ENCODE assay signal across 8 mouse cellular contexts in genomic region chr11:80429009-80429475, GRCm38 (mm10). TPM values are rescaled to one million over a fixed set of nuclear protein-coding genes. Genes with fewer than 3 reads are reported as not detected.
DNase-seq lines count a peak whose midpoint lies in the region; ATAC-seq and TF ChIP-seq lines count a peak whose summit lies in the region.

No protein-coding gene starts in this region.

- H3K4me3 ChIP-seq in bone marrow macrophage, adult 2 months (ENCODE audit: insufficient read depth, low read length) = peak overlapping the region; percentile 98
- peak overlapping the region; percentile 95 for H3K4me3 ChIP-seq in kidney, embryonic 15.5 days (replicated peaks)
- peak overlapping the region; percentile 100 for H3K4me3 ChIP-seq in lung, embryonic 14.5 days (ENCODE audit: low read depth, low read length)
- H3K4me3 ChIP-seq in neural tube, embryonic 14.5 days (ENCODE audit: low read depth, low read length) = peak overlapping the region; percentile 99

- TF ChIP-seq CTCF in bone marrow macrophage, adult 2 months (IDR thresholded peaks at IDR 0.05; ENCODE audit: low read depth, low read length) = no peak
- no peak for TF ChIP-seq CTCF in lung, embryonic 14.5 days (IDR thresholded peaks at IDR 0.05; ENCODE audit: low read depth)

- H3K4me2 ChIP-seq in kidney, embryonic 15.5 days = peak overlapping the region; percentile 78
- peak overlapping the region; percentile 81 for H3K4me2 ChIP-seq in lung, embryonic 14.5 days
- peak overlapping the region; percentile 92 for H3K4me2 ChIP-seq in neural tube, embryonic 14.5 days (ENCODE audit: low read depth, low read length)

- peaks cover 24% of the 10 kb centered on the region for H3K36me3 ChIP-seq in kidney, embryonic 15.5 days
- H3K36me3 ChIP-seq in lung, embryonic 14.5 days (ENCODE audit: insufficient read depth) = peaks cover 24% of the 10 kb centered on the region
- peaks cover 17% of the 10 kb centered on the region; the same call in 1 of the 2 replicates for H3K36me3 ChIP-seq in neural tube, embryonic 14.5 days (ENCODE audit: control insufficient read depth, insufficient read depth, low read length)

- under 1% methylated on average over 37 of the region's 37 CpGs for WGBS in kidney, embryonic 15.5 days
- WGBS in lung, embryonic 14.5 days = under 1% methylated on average over 37 of the region's 37 CpGs
- WGBS in neural tube, embryonic 14.5 days = under 1% methylated on average over 37 of the region's 37 CpGs

- TF ChIP-seq POLR2A in bone marrow macrophage, adult 2 months (IDR thresholded peaks at IDR 0.05; ENCODE audit: borderline replicate concordance, low read depth, low read length) = no peak

- no peaks in the 10 kb centered on the region for H3K9me3 ChIP-seq in kidney, embryonic 15.5 days (replicated peaks)
- no peaks in the 10 kb centered on the region for H3K9me3 ChIP-seq in lung, embryonic 14.5 days (ENCODE audit: low read depth, low read length)
- no peaks in the 10 kb centered on the region for H3K9me3 ChIP-seq in neural tube, embryonic 14.5 days (ENCODE audit: control insufficient read depth, low read length)

- H3K27ac ChIP-seq in bone marrow macrophage, adult 2 months (ENCODE audit: insufficient read depth, low read depth, low read length) = peak overlapping the region; percentile 67; the same call in 1 of the 2 replicates
- H3K27ac ChIP-seq in kidney, embryonic 15.5 days = peak overlapping the region; percentile 88
- H3K27ac ChIP-seq in lung, embryonic 14.5 days (ENCODE audit: low read depth) = peak overlapping the region; percentile 84
- peak overlapping the region; percentile 86 for H3K27ac ChIP-seq in neural tube, embryonic 14.5 days (ENCODE audit: low read depth, low read length)

- peak; percentile 29 to 35 for DNase-seq in thymus, adult 18-20 months
- no peak for DNase-seq in thymus, postnatal 4 days
- DNase-seq in lung, embryonic 14.5 days = peak; percentile 57
- DNase-seq in frontal cortex, postnatal 10 days (ENCODE audit: low spot score in 2 of 2) = no peak

- peak; percentile 40 for ATAC-seq in granulocyte monocyte progenitor cell, adult 5-6 weeks (replicated peaks; ENCODE audit: poor library complexity, severe bottlenecking)
- ATAC-seq in kidney, embryonic 15.5 days (replicated peaks; ENCODE audit: low FRiP score) = peak; percentile 7
- ATAC-seq in lung, embryonic 14.5 days (ENCODE audit: insufficient read depth) = no peak; the same call in 1 of the 2 replicates
- no peak; the same call in none of the 2 replicates for ATAC-seq in neural tube, embryonic 14.5 days (ENCODE audit: low read depth)

- H3K27me3 ChIP-seq in kidney, embryonic 15.5 days = no peaks in the 10 kb centered on the region
- no peaks in the 10 kb centered on the region for H3K27me3 ChIP-seq in lung, embryonic 14.5 days (ENCODE audit: insufficient read depth, low read length)
- H3K27me3 ChIP-seq in neural tube, embryonic 14.5 days (ENCODE audit: control insufficient read depth, insufficient read depth, low read length) = no peaks in the 10 kb centered on the region

- H3K4me1 ChIP-seq in bone marrow macrophage, adult 2 months (ENCODE audit: control insufficient read depth, insufficient read depth, low read length) = peaks cover 3% of the 10 kb centered on the region
- peaks cover 8% of the 10 kb centered on the region for H3K4me1 ChIP-seq in kidney, embryonic 15.5 days
- no peaks in the 10 kb centered on the region for H3K4me1 ChIP-seq in lung, embryonic 14.5 days (ENCODE audit: insufficient read depth)
- H3K4me1 ChIP-seq in neural tube, embryonic 14.5 days (ENCODE audit: control insufficient read depth, insufficient read depth, low read length) = peaks cover 8% of the 10 kb centered on the region; the same call in 1 of the 2 replicates

- H3K9ac ChIP-seq in kidney, embryonic 15.5 days = peak overlapping the region; percentile 96
- peak overlapping the region; percentile 92 for H3K9ac ChIP-seq in lung, embryonic 14.5 days
- peak overlapping the region; percentile 83 for H3K9ac ChIP-seq in neural tube, embryonic 14.5 days (replicated peaks; ENCODE audit: low read depth, low read length)

RNA-seq across cellular contexts. Expression of gene Psmd11, which starts 0.6 kb away (rescaled TPM):
- polyA plus RNA-seq in bone marrow macrophage, adult 2 months (2012; ENCODE audit: insufficient read depth, insufficient read length, missing spikeins) = 64.7 and 65.0 TPM in 2 replicates
- 84.0 and 106 TPM in 2 replicates for total RNA-seq in granulocyte monocyte progenitor cell, adult 5-6 weeks (2014; fragmentation: Nextera tagmentation)
- 62.6 and 72.7 TPM in 2 replicates for total RNA-seq in granulocyte monocyte progenitor cell, adult 5-6 weeks (2017)
- polyA plus RNA-seq in kidney, embryonic 15.5 days (2015; fragmentation: Nextera tagmentation; extraction: Ambion mirVana) = 306 and 318 TPM in 2 replicates
- polyA plus RNA-seq in lung, embryonic 14.5 days (2014; fragmentation: Nextera tagmentation; extraction: Ambion mirVana) = 296 and 301 TPM in 2 replicates
- 255 and 303 TPM in 2 replicates for polyA plus RNA-seq in neural tube, embryonic 14.5 days (2014; fragmentation: Nextera tagmentation; extraction: Ambion mirVana)

RNA-seq across cellular contexts. Expression of gene Zfp207, which starts 46.0 kb away (rescaled TPM):
- 148 and 154 TPM in 2 replicates for polyA plus RNA-seq in bone marrow macrophage, adult 2 months (2012; ENCODE audit: insufficient read depth, insufficient read length, missing spikeins)
- 278 and 343 TPM in 2 replicates for total RNA-seq in granulocyte monocyte progenitor cell, adult 5-6 weeks (2014; fragmentation: Nextera tagmentation)
- total RNA-seq in granulocyte monocyte progenitor cell, adult 5-6 weeks (2017) = 250 and 268 TPM in 2 replicates
- 243 and 252 TPM in 2 replicates for polyA plus RNA-seq in kidney, embryonic 15.5 days (2015; fragmentation: Nextera tagmentation; extraction: Ambion mirVana)
- polyA plus RNA-seq in lung, embryonic 14.5 days (2014; fragmentation: Nextera tagmentation; extraction: Ambion mirVana) = 274 TPM in 2 replicates
- polyA plus RNA-seq in neural tube, embryonic 14.5 days (2014; fragmentation: Nextera tagmentation; extraction: Ambion mirVana) = 211 and 212 TPM in 2 replicates

RNA-seq across cellular contexts. Expression of gene Cdk5r1, which starts 47.8 kb away (rescaled TPM):
- polyA plus RNA-seq in bone marrow macrophage, adult 2 months (2012; ENCODE audit: insufficient read depth, insufficient read length, missing spikeins) = 1.1 and 1.2 TPM in 2 replicates
- total RNA-seq in granulocyte monocyte progenitor cell, adult 5-6 weeks (2014; fragmentation: Nextera tagmentation) = 6.2 and 6.3 TPM in 2 replicates
- total RNA-seq in granulocyte monocyte progenitor cell, adult 5-6 weeks (2017) = 11.0 and 15.1 TPM in 2 replicates
- polyA plus RNA-seq in kidney, embryonic 15.5 days (2015; fragmentation: Nextera tagmentation; extraction: Ambion mirVana) = 1.1 and 1.3 TPM in 2 replicates
- polyA plus RNA-seq in lung, embryonic 14.5 days (2014; fragmentation: Nextera tagmentation; extraction: Ambion mirVana) = 0.88 and 0.96 TPM in 2 replicates
- 83.1 and 84.0 TPM in 2 replicates for polyA plus RNA-seq in neural tube, embryonic 14.5 days (2014; fragmentation: Nextera tagmentation; extraction: Ambion mirVana)

RNA-seq across cellular contexts. Expression of gene 5730455P16Rik, which starts 51.2 kb away (rescaled TPM):
- 12.5 and 15.2 TPM in 2 replicates for polyA plus RNA-seq in bone marrow macrophage, adult 2 months (2012; ENCODE audit: insufficient read depth, insufficient read length, missing spikeins)
- total RNA-seq in granulocyte monocyte progenitor cell, adult 5-6 weeks (2014; fragmentation: Nextera tagmentation) = 6.4 and 11.8 TPM in 2 replicates
- 10.1 and 12.5 TPM in 2 replicates for total RNA-seq in granulocyte monocyte progenitor cell, adult 5-6 weeks (2017)
- 20.7 and 21.2 TPM in 2 replicates for polyA plus RNA-seq in kidney, embryonic 15.5 days (2015; fragmentation: Nextera tagmentation; extraction: Ambion mirVana)
- 20.1 and 21.8 TPM in 2 replicates for polyA plus RNA-seq in lung, embryonic 14.5 days (2014; fragmentation: Nextera tagmentation; extraction: Ambion mirVana)
- 37.2 and 46.4 TPM in 2 replicates for polyA plus RNA-seq in neural tube, embryonic 14.5 days (2014; fragmentation: Nextera tagmentation; extraction: Ambion mirVana)

Comparison
In these comparisons a context has a peak if more than half of its experiments do, and no peak if none do; other contexts are left out.
1. DNase-seq: peak in thymus, adult 18-20 months (2 of 2) and lung, embryonic 14.5 days (single experiment); none in thymus, postnatal 4 days (single experiment) and frontal cortex, postnatal 10 days (0 of 2).
2. ATAC-seq: peak in granulocyte monocyte progenitor cell, adult 5-6 weeks (single experiment) and kidney, embryonic 15.5 days (single experiment); none in lung, embryonic 14.5 days (single experiment) and neural tube, embryonic 14.5 days (single experiment).
3. RNA of gene Cdk5r1, which starts 47.8 kb away (polyA plus RNA-seq): 83.1 to 84.0 TPM in neural tube, embryonic 14.5 days; 1.1 to 1.3 TPM in kidney, embryonic 15.5 days, 1.1 to 1.2 TPM in bone marrow macrophage, adult 2 months and 0.88 to 0.96 TPM in lung, embryonic 14.5 days; every median in the first group is over 10 times any median in the second.
4. Peak in every context shown above with its lines, with median percentiles within 50 percentile points of each other: H3K27ac ChIP-seq, H3K4me3 ChIP-seq, H3K4me2 ChIP-seq and H3K9ac ChIP-seq.